Mouse (Mus musculus) retina, adult 2 months (tissue): ENCODE results near the gene Zdhhc14.
A peak's percentile ranks its signal among the peaks of the same experiment; 100 is the strongest.
"Not testable (repeated sequence)": the region's sequence is repeated elsewhere in the genome, so short reads cannot be mapped to it uniquely, and the experiment has no call there.

ENCODE experiments used
- DNase-seq: peaks from one replicate; pipeline ENCODE4 v3.0.0-alpha.2; 2012; ENCODE audit warnings: low read depth, low spot score

The Zdhhc14 gene

GRCm38 (mm10) chr17:5601953-5602352 lies 109.6 kb downstream of the Zdhhc14 start:
- DNase-seq: no peak

GRCm38 (mm10) chr17:5606151-5606591 lies 113.8 kb downstream of the Zdhhc14 start:
- no peak for DNase-seq

- DNase-seq: no peak
Observed at GRCm38 (mm10) chr17:5607352-5607751, 115.0 kb downstream of the Zdhhc14 start.

GRCm38 (mm10) chr17:5609875-5610552 lies 117.7 kb downstream of the Zdhhc14 start:
- DNase-seq: no peak

GRCm38 (mm10) chr17:5612236-5612635 lies 119.9 kb downstream of the Zdhhc14 start:
- DNase-seq: no peak

GRCm38 (mm10) chr17:5614771-5615318 lies 122.5 kb downstream of the Zdhhc14 start:
- no peak for DNase-seq

GRCm38 (mm10) chr17:5621626-5622591 lies 129.6 kb downstream of the Zdhhc14 start:
- DNase-seq: no peak

- no peak for DNase-seq
Observed at GRCm38 (mm10) chr17:5622764-5623163, 130.4 kb downstream of the Zdhhc14 start.

GRCm38 (mm10) chr17:5623181-5623580 lies 130.8 kb downstream of the Zdhhc14 start:
- no peak for DNase-seq

- not testable (repeated sequence) for DNase-seq
Observed at GRCm38 (mm10) chr17:5624815-5625214, 132.5 kb downstream of the Zdhhc14 start.

- DNase-seq: no peak
Observed at GRCm38 (mm10) chr17:5626402-5626801, 134.0 kb downstream of the Zdhhc14 start.

- DNase-seq: no peak
Observed at GRCm38 (mm10) chr17:5627664-5628063, 135.3 kb downstream of the Zdhhc14 start.

- DNase-seq: no peak
Observed at GRCm38 (mm10) chr17:5629651-5630050, 137.3 kb downstream of the Zdhhc14 start.

- DNase-seq: no peak
Observed at GRCm38 (mm10) chr17:5635254-5635653, 142.9 kb downstream of the Zdhhc14 start.

GRCm38 (mm10) chr17:5641436-5641835 lies 149.1 kb downstream of the Zdhhc14 start:
- DNase-seq: no peak

GRCm38 (mm10) chr17:5642918-5643721 lies 150.8 kb downstream of the Zdhhc14 start:
- peak; percentile 15 for DNase-seq

GRCm38 (mm10) chr17:5650124-5650523 lies 157.8 kb downstream of the Zdhhc14 start:
- DNase-seq: no peak

- DNase-seq: no peak
Observed at GRCm38 (mm10) chr17:5650642-5651041, 158.3 kb downstream of the Zdhhc14 start.

- no peak for DNase-seq
Observed at GRCm38 (mm10) chr17:5651551-5651950, 159.2 kb downstream of the Zdhhc14 start.

- no peak for DNase-seq
Observed at GRCm38 (mm10) chr17:5653981-5654380, 161.6 kb downstream of the Zdhhc14 start.

- no peak for DNase-seq
Observed at GRCm38 (mm10) chr17:5655536-5655935, 163.2 kb downstream of the Zdhhc14 start.
